Mouse (Mus musculus) testis, adult 2 months (tissue): ENCODE measurements at regions not wholly inside any gene's neighbourhood (a gene's known extent, or its start where the extent isn't known, plus 50 kb on each side); places are given as distances from the start of the nearest gene placed in this dataset.

Source experiments
- CTCF ChIP-seq: fragments of 200-500 bp; IDR thresholded peaks from 2 replicates; pipeline ENCODE4 v1.5.1; 2012; ENCODE audit warnings: low read depth, mild to moderate bottlenecking, inconsistent platforms, low read length, moderate library complexity; ENCODE audit not compliant: control insufficient read depth, insufficient read depth, insufficient replicate concordance
- POLR2A ChIP-seq: fragments of 200-500 bp; IDR thresholded peaks from 2 replicates; pipeline ENCODE4 v1.6.1; 2012; ENCODE audit warnings: low read depth, mild to moderate bottlenecking, inconsistent platforms, low read length, moderate library complexity; ENCODE audit not compliant: control insufficient read depth

DNA sequence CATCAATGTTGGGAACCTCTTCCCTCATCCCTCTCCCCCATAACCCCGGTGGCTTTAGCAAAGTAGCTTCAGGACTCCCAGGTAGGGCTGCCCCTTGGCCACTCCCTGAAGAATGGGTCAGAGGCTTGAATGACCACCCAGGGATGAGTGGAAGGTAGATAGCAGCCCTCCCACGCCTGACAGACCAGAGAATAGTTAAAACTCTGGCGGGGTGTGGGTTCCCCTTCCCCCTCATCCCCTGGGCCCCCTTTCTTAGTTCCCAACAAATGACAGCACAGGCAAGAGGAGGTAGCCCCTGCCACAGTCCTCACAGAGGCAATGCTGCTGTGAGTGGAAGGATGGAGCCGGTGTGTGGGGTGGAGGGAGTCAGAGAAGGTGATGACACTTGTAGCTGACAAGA, 186.2 kb downstream of the Xxylt1 start:
- no peak for TF ChIP-seq CTCF
- no peak for TF ChIP-seq POLR2A
